Mouse (Mus musculus) c-Kit-negative CD71-positive TER-119-positive erythroid progenitor cells, embryonic 14.5 days (primary cell): Measurements from ENCODE around the gene Cd320.
"Not testable (repeated sequence)": the region's sequence is repeated elsewhere in the genome, so short reads cannot be mapped to it uniquely, and the experiment has no call there.

Experiments used
- DNase-seq: peaks from one replicate; pipeline ENCODE4 v3.0.0-alpha.2; 2013; ENCODE audit warnings: low read depth, low spot score

Cd320 gene

DNA sequence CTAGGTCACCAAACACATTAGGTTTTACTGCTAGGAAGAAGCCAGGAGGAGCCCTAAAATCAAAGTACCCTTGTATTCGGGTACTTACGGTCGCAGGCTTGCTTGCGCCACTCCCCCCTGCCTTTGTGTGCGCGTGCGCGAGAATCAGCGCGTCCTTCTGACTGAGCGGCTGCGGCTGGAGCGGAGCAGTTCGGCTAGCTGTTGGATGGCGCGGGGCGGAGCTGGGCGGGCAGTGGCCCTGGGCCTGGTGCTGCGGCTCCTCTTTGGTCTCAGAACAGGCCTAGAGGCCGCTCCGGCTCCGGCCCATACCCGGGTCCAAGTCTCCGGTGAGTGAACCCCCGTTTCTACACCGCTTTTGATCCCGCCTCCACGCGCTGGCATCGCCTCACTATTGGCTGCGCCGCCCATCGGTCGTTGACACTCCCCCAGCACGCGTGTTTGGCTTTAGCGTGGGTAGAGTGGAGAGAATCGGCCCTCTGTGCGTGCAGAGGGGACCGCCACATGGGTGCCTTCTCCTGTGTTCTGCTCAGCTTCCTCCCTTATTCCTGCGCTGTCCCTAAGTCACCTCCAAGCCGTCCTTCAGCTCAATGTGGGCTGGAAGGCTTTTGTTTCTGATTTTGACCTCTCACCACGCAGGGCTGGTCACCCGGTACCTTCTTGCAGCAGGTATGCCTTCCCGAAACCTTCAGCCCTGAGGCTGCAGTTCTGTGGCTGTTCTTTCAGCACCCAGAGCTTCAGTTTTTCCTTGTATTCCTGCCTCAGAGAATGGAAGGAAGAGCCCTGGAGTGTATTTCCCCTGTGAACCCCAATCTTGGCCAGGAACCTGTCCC, at the start of gene Cd320:
TSS of gene Cd320 (plus strand) at position 126 of the 830 bp plus-strand sequence.
- DNase-seq, result peak; percentile 78

DNA sequence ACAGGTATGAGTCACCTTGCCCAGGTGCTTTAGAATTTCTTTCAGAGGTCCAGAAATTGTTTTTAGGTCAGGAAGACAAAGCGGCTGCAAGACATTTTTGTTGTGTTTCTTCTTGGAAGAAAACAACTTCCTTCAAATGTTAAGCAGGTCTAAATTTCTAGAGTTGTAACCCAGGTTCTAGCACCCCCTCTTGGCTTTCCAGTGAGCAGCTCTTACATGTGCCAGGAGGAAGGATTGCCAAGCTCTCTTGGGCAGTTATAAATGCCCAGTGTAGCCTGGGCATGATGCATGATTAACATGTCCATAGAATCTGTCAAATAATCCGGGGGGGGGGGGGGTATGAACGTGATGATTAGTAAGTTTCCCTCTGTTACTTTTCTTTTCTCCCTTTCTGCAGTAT, 44.6 kb upstream of the Cd320 start:
- DNase-seq, result no peak

DNA sequence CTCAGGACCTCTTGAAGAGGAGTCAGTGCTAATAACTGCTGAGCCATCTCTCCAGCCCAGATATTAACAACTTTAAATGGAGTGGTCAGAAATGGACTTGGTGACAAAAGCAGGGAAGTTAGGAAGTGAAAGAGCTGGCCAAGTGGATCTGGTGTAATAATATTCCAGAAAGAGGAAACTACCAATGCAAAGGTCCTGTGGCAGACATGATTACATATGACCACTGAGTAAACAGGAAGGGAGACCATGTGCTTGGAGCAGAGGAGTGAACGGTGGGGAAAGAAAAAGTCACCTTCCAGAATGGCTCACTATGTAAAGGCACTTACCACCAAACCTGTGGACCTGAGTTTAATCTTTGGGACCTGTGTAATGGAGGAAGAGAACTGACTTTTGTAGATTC, 43.6 kb upstream of the Cd320 start:
- DNase-seq, result no peak

DNA sequence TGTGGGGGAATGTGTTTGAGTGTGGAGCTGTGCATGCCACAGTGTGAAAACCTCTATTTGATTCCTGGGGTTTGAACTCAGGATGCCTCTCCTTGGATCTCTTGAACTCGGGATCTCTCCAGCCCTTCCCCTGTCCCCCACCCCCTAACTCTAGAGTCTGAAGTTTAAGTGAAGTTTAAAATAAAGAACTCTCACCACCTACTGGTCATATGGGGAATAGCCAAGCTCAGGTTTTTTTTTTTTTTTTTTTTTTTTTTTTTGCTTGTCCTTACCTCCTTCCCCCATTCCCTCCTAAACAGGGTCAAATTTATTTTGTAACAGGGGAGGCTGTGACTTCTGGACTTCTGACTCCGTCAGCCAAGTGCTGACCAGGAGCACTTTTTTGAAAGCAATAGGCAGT, 40.7 kb upstream of the Cd320 start:
- DNase-seq, result no peak

DNA sequence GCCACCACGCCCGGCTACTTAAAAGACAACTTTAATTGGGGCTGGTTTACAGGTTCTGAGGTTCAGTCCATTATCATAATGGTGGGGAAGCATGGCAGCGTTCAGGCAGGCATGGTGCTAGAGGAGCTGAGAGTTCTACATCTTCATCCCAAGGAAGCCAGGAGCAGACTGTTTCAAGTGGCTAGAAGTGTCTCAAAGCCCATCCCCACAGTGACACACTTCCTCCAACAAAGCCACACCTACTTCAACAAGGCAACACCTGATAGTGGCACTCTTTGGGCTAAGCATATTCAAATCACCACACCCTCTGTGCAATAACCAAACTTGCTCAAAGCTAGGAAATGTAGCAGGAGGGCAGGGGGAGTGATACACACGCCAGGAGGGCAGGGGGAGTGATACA, 38.7 kb upstream of the Cd320 start:
- DNase-seq, result no peak

DNA sequence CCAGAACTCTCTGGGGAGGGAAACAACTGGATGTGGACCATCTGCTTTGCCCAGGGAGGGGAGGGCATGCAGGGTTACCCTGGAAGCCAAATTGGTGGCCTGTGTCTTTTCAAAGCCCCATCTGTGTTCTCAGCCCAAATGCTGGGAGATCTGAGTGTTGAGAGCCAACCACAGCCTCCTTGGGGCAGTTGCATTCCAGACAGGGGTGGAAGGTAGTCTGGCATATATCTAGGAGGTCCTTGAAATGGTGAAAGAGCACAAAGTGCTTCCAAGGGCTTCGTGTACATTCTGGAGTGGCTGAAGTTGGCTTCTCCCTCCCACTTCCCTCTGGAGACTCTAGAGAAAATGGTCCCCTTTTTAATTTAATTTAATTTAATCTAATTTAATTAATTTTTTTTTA, 38.1 kb upstream of the Cd320 start:
- no peak for DNase-seq

DNA sequence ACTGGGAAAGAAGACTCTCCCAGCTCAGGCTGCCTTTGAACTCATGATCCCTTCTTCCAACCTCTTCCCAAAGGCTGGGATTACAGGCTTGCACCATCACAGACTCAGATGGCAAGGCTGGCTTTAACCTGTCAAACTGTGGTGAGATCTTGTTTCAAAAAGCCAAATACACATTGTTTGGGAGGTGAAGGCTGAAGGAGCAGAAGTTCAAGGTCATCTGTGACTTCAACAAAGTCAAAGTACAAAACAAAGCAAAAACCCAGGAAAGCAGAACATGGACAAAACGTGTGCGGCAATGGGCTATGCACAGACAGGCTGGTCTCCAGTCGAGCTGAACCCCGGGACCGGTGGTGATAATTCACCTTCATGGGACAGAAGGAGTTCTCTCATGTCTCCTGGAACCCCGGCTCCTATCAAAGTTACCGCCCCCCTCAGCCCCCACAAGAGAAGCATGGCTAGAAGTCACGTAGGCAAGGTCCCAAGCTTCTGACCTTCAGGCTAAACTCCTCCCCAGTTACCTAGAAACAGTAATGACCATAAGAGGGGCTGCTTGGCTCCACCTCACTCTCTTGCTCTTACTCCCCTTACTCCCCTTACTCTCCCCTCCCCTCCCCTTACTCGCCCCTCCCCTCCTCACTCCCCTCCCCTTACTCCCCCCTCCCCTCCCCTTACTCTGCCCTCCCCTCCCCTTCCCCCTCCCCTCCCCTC, 35.6 kb upstream of the Cd320 start:
- no peak for DNase-seq

DNA sequence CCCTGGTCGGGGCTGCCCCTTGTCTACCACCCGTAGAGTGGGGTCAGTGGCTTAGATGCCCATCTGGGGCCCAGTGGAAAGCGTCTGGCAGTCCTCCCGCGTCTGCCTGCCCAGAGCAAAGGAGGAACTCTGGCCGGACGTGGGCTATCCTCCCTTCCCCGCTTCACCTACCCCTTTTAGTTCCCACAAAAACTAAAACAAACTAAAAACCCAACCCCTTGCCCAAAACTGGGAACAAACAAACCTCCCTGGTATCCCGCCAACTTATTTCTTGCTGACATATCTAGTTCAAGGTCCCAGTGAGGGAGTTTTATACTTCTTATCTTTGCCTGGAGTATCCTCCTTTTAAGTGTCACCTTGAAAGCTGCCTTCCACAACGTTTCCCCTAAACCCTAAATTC, 34.7 kb upstream of the Cd320 start:
- no peak for DNase-seq

DNA sequence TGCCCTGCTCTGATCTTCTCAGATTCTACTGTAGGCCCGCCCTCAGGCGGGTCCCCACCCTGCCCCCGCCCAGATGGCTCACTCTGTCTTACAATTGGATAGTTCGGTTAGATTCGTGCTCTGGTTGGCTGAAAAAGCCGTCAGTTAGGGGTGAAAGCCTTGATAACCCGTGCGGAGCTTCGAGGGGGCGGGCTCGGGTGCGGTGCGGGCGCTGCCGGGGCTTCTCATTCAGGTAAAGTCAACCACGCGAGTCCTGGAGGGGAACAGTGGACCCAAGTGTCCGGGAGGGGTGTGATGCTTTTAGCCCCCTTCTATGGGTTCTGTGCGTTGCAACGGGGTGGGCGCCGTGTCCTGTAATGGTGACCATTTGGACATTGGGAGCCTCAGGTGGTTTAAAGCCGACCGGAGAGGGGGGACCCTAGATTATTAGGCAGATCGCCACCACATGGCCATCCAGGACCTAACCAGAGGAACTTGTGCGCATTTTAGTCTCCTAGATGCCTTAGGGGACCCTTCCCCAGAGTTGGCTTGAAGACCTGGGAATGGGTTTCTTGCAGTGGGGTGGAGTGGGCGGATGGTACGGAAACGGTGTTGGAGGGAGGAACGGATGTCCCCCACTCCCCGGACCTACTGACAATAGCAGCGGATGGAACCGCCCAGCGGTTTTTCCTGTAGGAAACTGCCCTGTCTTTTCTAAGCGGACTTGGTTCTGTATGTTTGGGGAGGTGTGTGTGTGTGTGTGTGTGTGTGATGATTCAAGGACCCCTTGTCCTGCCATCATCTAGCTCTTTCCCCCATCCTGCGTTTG, 32.4 kb upstream of the Cd320 start, which contains the start of gene Kank3:
TSS of gene Kank3 (plus strand) at position 186 of the 808 bp plus-strand sequence.
- DNase-seq, result peak; percentile 78

DNA sequence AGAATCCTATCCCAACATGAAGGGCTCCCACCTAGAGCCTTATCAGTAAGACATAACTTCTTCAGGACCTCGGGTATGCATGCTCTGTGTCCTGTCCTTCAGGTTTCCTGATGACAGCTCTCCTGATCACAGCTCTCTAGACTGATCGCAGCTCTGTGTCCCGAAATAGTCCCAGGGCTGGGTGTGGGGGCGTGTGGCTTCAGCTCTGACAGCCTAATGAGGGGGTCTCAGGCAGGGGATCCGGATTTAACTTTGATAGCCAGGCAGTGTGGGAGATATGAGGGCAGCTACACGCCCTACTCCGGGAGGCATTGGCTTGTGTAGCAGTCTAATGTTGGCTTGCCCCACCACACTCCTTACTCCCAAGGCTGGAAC, 31.8 kb upstream of the Cd320 start:
- DNase-seq, result no peak

DNA sequence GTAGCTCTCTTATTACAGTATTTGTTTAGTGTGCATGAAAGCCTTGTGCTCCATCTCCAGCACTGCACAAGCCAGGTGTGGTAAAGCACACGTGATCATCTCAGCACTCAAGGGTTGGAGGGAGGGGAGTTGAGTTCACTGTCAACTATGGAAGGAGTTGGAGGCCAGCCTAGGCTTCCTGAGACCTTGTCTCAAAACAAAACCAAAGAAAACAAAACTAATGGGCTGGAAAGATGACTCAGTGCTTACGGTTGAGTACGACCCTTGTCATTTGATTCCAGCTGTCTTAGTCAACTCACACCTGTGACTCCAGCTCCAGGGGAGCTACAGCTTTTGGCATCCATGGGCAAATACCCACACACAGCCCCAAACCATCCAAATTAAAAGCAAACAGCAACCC, 30.4 kb upstream of the Cd320 start:
- DNase-seq, result no peak

DNA sequence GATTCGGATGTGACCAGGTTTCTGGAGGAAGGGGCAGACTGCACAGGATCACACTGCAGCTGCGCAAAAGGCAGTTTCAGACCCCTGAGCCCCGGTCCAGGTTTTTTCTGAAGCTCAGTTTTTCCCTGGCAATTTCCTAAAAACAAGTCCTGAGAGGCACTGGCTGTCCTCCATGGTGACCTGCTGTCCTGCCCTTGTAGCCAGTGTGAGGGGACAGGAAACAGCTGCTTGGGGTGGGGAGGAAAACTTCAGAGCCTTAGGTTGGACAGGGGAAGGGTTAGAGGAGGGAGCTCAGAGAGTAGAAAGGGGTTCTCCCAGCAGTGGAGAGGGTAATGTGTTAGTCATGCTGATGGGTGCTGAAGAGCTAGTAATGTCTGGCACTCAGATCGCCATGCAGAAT, 29.9 kb upstream of the Cd320 start:
- no peak for DNase-seq

DNA sequence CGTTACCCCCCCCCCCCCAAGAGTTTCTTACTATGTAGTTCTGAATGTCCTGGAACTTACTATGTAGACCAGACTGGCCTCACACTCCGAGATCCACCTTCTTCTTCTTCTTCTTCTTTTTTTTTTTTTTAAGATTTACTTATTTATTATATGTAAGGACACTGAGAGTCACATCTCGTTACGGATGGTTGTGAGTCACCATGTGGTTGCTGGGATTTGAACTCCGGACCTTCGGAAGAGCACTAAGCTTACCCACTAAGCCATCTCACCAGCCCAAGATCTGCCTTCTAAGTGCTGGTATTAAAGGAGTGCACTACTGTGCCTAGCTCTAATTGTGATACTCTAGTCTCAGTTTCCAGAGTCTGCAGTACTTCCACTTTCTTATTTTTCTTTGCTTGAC, 27.5 kb upstream of the Cd320 start:
- DNase-seq, result no peak

DNA sequence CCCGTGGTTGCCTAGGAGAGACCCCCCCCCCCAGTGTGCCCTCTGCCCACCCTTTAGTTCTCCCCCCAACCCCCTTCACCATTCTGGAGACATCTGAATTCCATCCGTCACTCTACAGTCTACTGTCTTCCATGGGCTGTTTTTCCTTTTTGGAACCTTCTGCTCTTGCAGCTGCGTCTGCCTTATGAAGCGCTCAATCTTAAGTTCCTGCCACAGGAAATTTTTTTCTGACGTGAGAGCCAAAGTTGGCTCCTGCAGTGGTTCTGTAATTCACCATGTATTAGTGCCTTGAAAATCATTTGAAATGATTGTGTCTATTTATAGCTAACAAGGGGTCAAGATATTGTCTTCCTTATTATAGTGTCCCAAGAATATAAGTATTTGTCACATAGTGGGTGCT, 26.3 kb upstream of the Cd320 start:
- DNase-seq, result no peak

DNA sequence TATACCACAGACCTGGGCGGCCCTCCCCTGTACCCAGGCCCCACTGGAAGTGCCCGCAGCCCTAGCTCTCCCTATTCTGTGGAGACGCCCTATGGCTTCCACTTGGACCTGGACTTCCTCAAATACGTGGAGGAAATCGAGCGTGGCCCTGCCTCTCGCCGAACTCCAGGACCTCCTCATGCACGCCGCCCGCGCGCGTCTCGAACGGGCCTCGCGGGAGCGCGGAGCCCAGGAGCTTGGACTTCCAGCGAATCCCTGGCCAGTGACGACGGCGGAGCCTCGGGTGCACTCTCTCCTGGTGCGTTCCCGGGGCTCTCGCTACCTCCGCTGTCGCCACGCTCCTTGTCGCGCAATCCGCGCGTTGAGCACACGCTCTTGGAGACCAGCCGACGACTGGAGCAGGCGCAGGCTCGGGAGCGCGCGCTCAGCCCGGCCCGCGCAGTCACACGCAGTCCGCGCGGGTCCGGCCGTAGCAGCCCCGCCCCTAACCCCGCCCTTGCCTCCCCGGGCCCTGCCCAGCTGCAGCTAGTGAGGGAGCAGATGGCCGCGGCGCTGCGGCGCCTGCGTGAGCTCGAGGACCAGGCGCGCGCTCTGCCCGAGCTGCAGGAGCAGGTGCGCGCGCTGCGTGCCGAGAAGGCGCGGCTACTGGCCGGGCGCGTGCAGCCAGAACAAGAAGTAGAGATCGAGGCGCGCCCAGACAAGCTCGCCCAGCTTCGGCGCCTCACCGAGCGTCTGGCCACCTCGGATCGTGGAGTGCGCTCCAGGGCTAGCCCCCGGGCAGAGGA, 25.5 kb upstream of the Cd320 start:
- peak; percentile 82 for DNase-seq

DNA sequence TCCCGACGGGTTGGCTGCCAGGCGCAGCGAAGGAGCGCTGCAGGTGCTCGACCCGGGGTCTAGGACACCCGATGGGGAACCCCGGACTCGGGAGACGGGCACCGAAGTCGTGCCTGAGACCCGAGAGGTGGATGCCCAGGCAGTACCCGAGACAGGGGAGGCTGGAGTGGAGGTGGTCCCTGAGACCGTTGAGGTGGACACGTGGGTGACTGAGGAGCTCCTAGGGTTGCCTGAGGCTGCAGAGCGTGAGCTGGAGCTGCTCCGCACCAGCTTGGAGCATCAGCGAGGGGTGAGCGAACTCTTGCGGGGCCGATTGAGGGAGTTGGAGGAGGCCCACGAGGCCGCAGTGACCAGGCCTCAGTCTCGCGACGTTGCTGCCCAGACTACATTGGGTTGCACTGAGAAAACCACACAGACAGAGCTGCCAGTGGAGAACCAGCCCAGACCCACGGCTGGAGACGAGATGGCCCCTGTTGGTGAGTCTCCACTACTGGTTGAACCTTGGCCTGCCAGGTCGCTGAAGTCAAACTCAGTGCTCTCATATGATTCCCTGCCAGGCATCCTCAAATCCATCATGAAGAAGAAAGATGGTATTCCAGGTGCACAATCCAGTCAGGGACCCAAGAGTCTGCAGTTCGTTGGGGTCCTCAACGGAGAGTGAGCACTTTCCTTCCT, 24.8 kb upstream of the Cd320 start:
- no peak for DNase-seq

DNA sequence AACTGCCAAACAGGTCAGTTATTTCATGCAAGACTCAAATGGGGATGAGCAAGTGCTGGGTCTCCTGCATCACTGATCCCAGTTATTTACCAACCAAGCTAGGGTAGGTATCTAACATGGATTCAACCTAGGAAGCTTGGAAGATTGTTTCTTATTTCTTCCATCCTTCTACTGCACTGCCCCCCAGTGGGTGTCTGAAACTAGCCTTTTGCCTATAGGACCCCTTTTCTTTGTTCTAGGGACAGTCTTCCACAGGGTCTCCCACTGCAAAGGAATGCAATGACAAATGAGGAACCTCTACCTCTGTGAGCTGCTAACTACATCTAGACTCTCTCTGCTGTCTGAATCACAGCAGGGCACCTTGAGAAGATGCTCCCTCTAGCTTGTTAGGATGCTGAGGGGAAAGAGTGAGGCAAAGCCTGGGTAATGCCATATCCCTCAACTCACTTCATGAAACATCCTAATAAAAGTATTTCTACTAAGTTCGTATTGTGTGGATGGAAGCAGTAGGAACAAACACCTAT, 20.4 kb upstream of the Cd320 start:
- DNase-seq, result no peak

DNA sequence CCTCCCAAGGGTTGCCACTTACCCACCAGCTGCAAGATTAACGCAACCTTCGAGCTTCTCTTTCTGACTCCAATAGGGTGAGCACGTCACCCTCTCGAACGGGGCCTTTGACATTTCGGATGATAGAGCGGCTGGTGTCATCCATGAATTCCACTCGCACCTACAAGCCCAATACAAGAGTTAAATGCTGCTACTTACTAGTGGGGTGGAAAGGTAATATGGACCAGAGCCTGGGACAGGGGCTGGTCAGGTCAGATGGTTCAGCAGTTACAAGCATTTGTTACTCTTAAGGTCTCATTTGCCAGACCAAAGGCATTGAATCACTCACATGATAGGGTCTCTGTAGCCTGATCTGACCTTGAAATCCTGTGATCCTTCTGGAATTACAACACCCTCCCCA, 19.7 kb upstream of the Cd320 start:
- DNase-seq, result not testable (repeated sequence)

DNA sequence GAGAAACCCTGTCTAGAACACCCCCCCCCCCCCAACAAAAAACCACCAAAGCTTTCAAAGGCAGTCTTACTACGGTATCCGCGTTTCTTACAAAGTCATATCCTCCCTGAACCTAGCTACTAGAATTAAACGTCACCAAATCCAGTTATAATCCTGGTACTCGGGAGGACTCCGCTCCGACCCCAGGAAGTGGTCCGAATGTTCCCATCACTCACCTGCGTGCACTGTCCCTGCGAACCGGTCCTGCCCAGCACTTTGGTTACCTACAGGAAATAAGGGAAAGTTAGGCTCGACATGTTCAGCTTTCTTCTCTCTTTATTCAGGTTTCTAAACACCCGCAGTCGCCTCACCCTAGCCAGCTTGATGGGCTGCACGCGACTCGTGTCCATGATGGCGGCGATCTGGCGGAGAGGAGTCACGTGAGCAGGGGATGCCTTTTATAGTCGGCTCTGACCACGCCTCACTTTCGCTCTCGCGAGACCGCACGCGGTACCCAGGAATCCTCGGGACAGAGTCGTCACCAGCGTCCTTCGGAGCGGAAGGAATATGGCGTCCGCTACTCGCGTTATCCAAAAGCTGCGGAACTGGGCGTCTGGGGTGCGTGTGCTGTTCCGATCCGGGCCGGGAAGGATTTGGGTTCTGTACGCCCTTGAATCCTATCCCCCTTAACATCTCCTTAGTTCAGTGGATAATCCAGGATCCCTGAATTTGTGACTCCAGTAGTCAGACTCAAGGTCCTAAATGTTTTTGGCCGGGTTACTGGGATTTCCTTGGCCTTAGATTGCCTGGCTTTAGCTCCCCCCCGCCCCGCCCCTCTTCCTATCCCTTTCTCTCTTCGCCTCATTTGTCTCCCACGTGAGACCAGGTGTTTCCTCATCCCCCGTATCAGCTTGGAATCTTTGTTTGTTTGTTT, 18.6 kb upstream of the Cd320 start, which contains the start of the genes Rps28 and Ndufa7:
TSS of gene Rps28 (minus strand) at position 479 of the 913 bp plus-strand sequence.
TSS of gene Ndufa7 (plus strand) at position 489 of the 913 bp plus-strand sequence.
- peak; percentile 95 for DNase-seq

DNA sequence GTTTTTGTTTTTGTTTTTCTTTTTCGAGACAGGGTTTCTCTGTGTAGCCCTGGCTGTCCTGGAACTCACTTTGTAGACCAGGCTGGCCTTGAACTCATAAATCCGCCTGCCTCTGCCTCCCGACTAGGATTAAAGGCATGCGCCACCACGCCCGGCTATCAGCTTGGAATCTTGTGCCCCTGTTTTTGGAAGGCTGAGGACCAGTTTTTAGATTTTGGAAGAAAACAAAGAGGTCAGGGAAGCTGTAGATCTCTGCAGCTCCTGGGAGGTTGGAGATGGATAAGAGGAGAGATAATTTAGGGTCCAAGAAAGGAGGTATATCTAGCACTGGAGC, 17.9 kb upstream of the Cd320 start:
- not testable (repeated sequence) for DNase-seq
